Mouse (Mus musculus) cerebellum, adult 2 months (tissue): ENCODE results near the gene Slc7a15.
"Not testable (repeated sequence)": the region's sequence is repeated elsewhere in the genome, so short reads cannot be mapped to it uniquely, and the experiment has no call there.

Experiments
- CTCF ChIP-seq: fragments of 200-500 bp; IDR thresholded peaks from 2 replicates; pipeline ENCODE4 v1.5.1; 2011; ENCODE audit warnings: low read depth, mild to moderate bottlenecking, control low read depth, low read length, moderate library complexity, borderline replicate concordance; ENCODE audit not compliant: insufficient read depth
- POLR2A ChIP-seq: fragments of 200-500 bp; IDR thresholded peaks from 2 replicates; pipeline ENCODE4 v1.6.1; 2011; ENCODE audit warnings: low read length, control low read depth, borderline replicate concordance; ENCODE audit not compliant: insufficient read depth

- TF ChIP-seq CTCF, POLR2A: not testable (repeated sequence)
Measured at GRCm38 (mm10) chr12:8591326-8591725, 7.5 kb downstream of the Slc7a15 start.
